Comparison of ENCODE assay signal across 8 mouse cellular contexts in genomic region chr13:107899600-107900229, GRCm38 (mm10).
A peak's percentile ranks its signal among the peaks of the same experiment; 100 is the strongest.
DNase-seq lines count a peak whose midpoint lies in the region; ATAC-seq lines count a peak whose summit lies in the region.

No protein-coding gene starts in this region.

- no peak overlapping the region for H3K4me3 ChIP-seq in embryonic facial prominence, embryonic 14.5 days (ENCODE audit: low read depth, low read length)
- H3K4me3 ChIP-seq in lung, embryonic 16.5 days (ENCODE audit: low read length), result no peak overlapping the region

- WGBS in embryonic facial prominence, embryonic 14.5 days, result 37% methylated on average over 8 of the region's 8 CpGs
- WGBS in lung, embryonic 16.5 days, result 57% methylated on average over 8 of the region's 8 CpGs

- no peaks in the 10 kb centered on the region for H3K4me1 ChIP-seq in embryonic facial prominence, embryonic 14.5 days (ENCODE audit: control insufficient read depth, insufficient read depth, low read length)
- peaks cover 14% of the 10 kb centered on the region; the same call in 1 of the 2 replicates for H3K4me1 ChIP-seq in lung, embryonic 16.5 days (replicated peaks; ENCODE audit: control insufficient read depth, insufficient read depth, low read length)

- no peaks in the 10 kb centered on the region for H3K9me3 ChIP-seq in embryonic facial prominence, embryonic 14.5 days (ENCODE audit: control insufficient read depth, low read length)
- H3K9me3 ChIP-seq in lung, embryonic 16.5 days (ENCODE audit: control insufficient read depth, low read length), result no peaks in the 10 kb centered on the region

- peak; percentile 58 for DNase-seq in layer of hippocampus, adult 11-12 months (ENCODE audit: low spot score)
- no peak for DNase-seq in layer of hippocampus, adult 18-20 months (ENCODE audit: low spot score in 2 of 2)
- peak; percentile 75 for DNase-seq in embryonic facial prominence, embryonic 14.5 days (ENCODE audit: low spot score)
- peak; percentile 20 for DNase-seq in heart, postnatal 4 days
- no peak for DNase-seq in T-cell, adult 2 months (ENCODE audit: low spot score)
- no peak for DNase-seq in ovary, postnatal 10 days (ENCODE audit: low spot score)

- no peak overlapping the region for H3K9ac ChIP-seq in embryonic facial prominence, embryonic 14.5 days (ENCODE audit: low read depth, low read length)
- no peak overlapping the region for H3K9ac ChIP-seq in lung, embryonic 16.5 days (ENCODE audit: low read length)

- H3K4me2 ChIP-seq in embryonic facial prominence, embryonic 14.5 days (ENCODE audit: low read depth, low read length), result no peak overlapping the region
- H3K4me2 ChIP-seq in lung, embryonic 16.5 days (ENCODE audit: low read depth, low read length), result no peak overlapping the region

- no peaks in the 10 kb centered on the region for H3K36me3 ChIP-seq in embryonic facial prominence, embryonic 14.5 days (ENCODE audit: control insufficient read depth, insufficient read depth, low read length)
- no peaks in the 10 kb centered on the region for H3K36me3 ChIP-seq in lung, embryonic 16.5 days (ENCODE audit: control insufficient read depth, insufficient read depth, low read length)

- no peaks in the 10 kb centered on the region for H3K27me3 ChIP-seq in embryonic facial prominence, embryonic 14.5 days (replicated peaks; ENCODE audit: control insufficient read depth, insufficient read depth, low read length)
- no peaks in the 10 kb centered on the region for H3K27me3 ChIP-seq in lung, embryonic 16.5 days (ENCODE audit: control insufficient read depth, insufficient read depth, low read depth, low read length)

- H3K27ac ChIP-seq in embryonic facial prominence, embryonic 14.5 days (replicated peaks; ENCODE audit: low read depth, low read length), result no peak overlapping the region
- peak overlapping the region; percentile 3 for H3K27ac ChIP-seq in lung, embryonic 16.5 days (ENCODE audit: low read length)

- ATAC-seq in embryonic facial prominence, embryonic 14.5 days (ENCODE audit: low read depth), result no peak
- peak; percentile 68 for ATAC-seq in lung, embryonic 16.5 days (ENCODE audit: low read depth)
- no peak for ATAC-seq in activated CD4-positive, CD25-positive, alpha-beta regulatory T cell, adult 4 months

Comparison
In these comparisons a context has a peak if more than half of its experiments do, and no peak if none do; other contexts are left out.
1. DNase-seq: peak in layer of hippocampus, adult 11-12 months (single experiment), embryonic facial prominence, embryonic 14.5 days (single experiment) and heart, postnatal 4 days (single experiment); none in layer of hippocampus, adult 18-20 months (0 of 2), T-cell, adult 2 months (single experiment) and ovary, postnatal 10 days (single experiment).